Mouse (Mus musculus) spleen, embryonic (tissue): ENCODE results near the gene Git1.

Source experiments
- CTCF ChIA-PET: fragments of 350-600 bp; sonication (Branson Sonifier 250); formaldehyde crosslinking; loops from one replicate; lab custom pipeline; 2022; lab: Charles Lee

The Git1 gene

DNA sequence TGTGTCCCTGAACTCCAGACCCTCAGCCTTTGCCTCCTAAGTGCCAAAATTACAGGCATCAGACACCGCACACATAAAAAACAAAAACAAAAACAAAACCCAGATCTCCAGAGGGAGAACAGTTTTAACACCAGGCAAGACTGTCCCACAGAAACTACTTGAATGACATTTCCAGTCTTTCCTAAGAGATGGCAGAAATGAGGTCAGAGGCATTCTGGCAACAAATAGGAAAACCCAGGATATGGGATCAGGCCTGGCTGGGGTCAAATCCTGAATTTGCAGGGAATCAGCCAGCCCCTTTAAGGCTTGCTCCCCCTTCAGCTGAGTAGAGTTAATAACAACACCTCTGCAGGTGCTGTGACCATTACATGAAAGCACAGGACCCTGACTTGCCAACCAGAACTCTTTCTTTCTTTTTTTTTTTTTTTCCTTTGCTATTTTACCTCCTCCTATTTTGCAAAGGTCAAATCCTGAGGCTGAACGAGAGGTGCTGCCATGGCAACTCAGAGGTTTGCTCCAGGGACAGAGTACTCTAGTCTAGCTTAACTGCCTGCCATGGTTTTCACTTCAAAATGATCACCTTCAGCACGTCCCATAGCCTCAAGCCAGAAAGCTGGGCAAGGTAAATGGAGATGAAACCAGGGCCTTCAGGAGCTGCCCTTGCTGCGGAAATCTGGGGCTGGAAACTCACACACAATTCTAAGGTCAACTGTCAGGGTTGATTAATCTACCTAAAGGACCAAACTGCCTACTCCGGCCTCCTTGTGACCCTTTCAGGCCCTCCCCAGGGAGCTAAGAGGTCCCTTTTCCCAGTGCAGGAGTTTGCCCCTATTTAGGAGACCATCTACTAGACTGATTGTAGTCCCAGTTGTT is 23.4 kb downstream of the Git1 start:
- CTCF ChIA-PET, result no interaction called here

DNA sequence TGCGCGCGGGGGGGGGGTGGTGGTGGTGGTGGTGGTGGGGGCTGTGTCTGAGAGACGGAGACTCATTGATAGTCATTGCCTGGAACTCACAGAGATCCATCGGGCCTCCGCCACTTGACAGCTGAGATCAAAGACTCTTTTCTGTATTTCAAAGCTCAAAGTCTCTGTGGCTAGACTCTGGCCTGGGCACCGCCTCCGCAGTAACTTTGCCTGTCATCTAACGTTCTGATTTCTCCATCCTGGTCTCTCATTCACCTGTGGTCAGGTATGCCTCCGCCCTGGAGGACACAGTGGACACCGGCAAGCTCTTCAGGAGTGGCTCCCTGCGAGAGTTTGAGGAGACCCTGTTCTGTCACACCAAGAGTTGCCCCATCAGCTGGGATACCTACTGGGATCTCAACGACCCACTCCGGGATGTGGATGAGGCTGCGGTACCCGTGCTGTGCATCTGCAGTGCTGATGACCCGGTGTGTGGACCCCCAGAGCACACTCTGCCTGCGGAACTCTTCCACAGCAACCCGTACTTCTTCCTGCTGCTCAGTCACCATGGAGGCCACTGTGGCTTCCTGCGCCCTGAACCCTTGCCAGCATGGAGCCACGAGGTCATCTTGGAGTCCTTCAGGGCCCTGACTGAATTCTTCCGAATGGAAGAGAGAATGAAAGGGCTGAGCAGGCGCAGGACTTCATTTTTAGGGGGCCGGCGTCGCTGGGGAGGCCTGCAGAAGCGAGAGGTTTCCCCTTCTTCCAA is 24.9 kb downstream of the Git1 start:
- CTCF ChIA-PET, result no interaction called here

GRCm38 (mm10) chr11:77519043-77519442 is 25.7 kb downstream of the Git1 start, which contains the start of gene Gm10392:
Gm10392 (minus strand) TSS chr11:77519198.
- CTCF ChIA-PET, result no interaction called here

DNA sequence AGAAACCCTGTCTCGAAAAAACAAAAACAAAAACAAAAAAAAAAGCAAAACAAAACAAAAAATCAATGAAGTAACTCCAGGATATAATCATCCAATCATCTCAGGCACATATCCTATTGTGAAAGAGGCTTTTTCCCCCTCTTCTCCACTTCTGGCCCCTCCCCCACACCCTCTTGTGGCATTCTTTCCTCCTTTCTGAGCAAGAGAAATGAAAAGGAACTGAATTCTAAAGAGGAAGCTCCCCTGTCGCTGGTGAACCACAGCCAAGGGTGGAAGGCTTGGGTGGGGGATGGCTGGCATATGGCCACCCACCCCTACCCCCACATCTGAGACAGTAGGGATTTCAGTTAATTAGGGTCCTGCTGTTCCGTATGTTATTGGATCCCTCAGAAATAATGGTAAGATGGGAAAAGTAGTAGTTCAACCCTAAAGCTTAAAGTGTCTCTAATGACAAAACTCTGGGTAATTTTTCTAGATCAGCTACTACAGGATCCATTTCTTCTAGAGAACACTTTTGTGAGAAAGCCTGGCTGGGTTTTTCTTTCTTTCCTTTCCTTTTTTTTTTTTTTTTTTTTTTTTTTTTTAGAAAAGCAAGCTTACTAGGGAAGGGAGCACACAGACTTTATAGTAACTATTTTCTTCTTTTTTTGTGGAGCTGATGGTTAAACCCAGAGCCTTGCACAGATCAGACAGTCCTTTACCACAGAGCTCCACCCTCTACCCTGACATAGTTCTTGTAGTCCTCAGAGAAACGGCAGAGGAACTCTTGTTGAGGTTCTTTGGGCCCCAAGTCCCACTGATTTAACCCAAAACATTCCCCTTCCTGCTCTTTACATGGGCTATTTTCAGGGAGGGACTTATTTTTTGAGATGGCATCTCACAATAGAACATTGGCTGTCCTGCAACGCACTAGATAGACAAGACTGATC is 27.5 kb downstream of the Git1 start:
- CTCF ChIA-PET, result interaction anchor here (0.6 to 1.4 kb wide), 2 partner anchors 14 to 85 kb away, joined by 4 to 7 read pairs; no protein-coding TSS in a partner anchor

GRCm38 (mm10) chr11:77525804-77526486 is 32.6 kb downstream of the Git1 start:
- CTCF ChIA-PET, result no interaction called here

DNA sequence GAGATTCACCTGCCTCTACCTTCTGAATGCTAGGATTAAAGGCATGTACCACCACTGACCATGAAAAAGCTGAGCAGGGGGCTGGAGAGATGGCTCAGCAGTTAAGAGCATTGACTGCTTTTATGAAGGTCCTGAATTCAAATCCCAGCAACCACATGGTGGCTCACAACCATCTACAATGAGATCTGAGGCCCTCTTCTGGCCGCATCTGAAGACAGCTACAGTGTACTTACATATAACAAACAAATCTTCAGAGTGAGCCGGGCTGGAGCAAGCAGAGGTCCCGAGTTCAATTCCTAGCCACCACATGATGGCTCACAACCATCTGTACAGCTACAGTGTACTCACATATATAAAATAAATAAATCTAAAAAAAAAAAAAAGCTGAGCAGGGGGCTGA is 35.1 kb downstream of the Git1 start:
- CTCF ChIA-PET, result interaction anchor here (1.4 kb wide), 1 partner anchor 72 kb away, joined by 4 read pairs; no protein-coding TSS in a partner anchor

GRCm38 (mm10) chr11:77529644-77530043 is 36.3 kb downstream of the Git1 start:
- CTCF ChIA-PET, result no interaction called here

- CTCF ChIA-PET, result no interaction called here
Observed at GRCm38 (mm10) chr11:77530862-77531261, 37.5 kb downstream of the Git1 start.

- CTCF ChIA-PET, result no interaction called here
Observed at GRCm38 (mm10) chr11:77532202-77532846, 39.0 kb downstream of the Git1 start.

- CTCF ChIA-PET, result interaction anchor here (0.6 kb wide), 1 partner anchor 31 kb away, joined by 3 read pairs; no protein-coding TSS in a partner anchor
Observed at GRCm38 (mm10) chr11:77545261-77545660, 51.9 kb downstream of the Git1 start.
